Comparison of ENCODE assay signal across 10 mouse cellular contexts in the genomic region with DNA sequence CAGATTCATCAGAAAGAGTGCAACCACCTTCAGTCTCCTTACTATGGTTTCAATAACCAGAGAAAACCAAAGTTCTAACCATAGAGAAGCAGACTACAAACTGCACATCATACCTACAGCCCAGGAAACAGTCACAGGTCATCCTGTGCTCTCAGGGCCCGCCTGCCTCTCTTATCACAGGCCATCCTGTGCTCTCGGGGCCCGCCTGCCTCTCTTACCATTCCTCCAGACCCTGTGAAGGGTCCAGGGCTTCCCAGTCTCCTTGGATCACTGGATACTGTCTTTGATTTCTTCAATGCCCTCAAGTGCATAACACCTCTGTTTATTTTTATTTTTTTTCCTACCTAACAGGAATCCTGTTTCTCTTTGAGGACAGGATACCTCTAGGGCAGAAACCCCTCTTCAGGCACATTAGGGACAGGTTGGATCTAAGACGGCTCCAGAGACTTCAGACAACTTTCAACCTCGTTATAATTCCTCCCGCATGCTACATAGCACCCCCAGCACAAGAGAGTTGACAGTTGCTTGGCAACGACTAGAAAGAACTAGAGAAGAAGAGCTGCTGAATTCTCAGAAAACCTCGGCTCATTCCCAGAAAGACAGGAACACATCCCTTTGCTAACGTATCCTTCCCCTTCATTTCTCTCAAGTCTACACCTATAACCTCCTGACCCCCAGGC.
DNase-seq lines count a peak whose midpoint lies in the region; ATAC-seq and TF ChIP-seq lines count a peak whose summit lies in the region.
"Had no signal": no experiment of that assay in that cellular context is flagged by ENCODE, and none has a peak within 500 bp of the region (broad histone marks: within the 10 kb centered on the region; RNA-seq: fewer than 3 reads in every experiment).

No protein-coding gene starts in this region.

- H3K36me3 ChIP-seq in lung, embryonic 14.5 days (ENCODE audit: insufficient read depth) = no peaks in the 10 kb centered on the region
- H3K36me3 ChIP-seq in forebrain, postnatal 0 days (ENCODE audit: insufficient read depth) = no peaks in the 10 kb centered on the region
- H3K36me3 ChIP-seq: G1E had no signal

- H3K4me2 ChIP-seq in lung, embryonic 14.5 days = no peak overlapping the region
- H3K4me2 ChIP-seq in forebrain, postnatal 0 days (ENCODE audit: low read depth) = no peak overlapping the region

- no peak overlapping the region for H3K4me3 ChIP-seq in lung, embryonic 14.5 days (ENCODE audit: low read depth, low read length)
- H3K4me3 ChIP-seq in forebrain, postnatal 0 days (ENCODE audit: low read depth, low read length) = no peak overlapping the region

- no peak overlapping the region for H3K9ac ChIP-seq in lung, embryonic 14.5 days
- H3K9ac ChIP-seq in forebrain, postnatal 0 days = no peak overlapping the region

- ATAC-seq in lung, embryonic 14.5 days (ENCODE audit: insufficient read depth) = no peak; the same call in 1 of the 2 replicates
- ATAC-seq in forebrain, postnatal 0 days = peak; percentile 96

- peak; percentile 44 for DNase-seq in lung, embryonic 14.5 days
- no peak for DNase-seq in lung, postnatal 36 days
- peak; percentile 78 for DNase-seq in forebrain, postnatal 0 days
- peak; percentile 14 to 38 for DNase-seq in layer of hippocampus, postnatal 14 days (ENCODE audit: low spot score in 2 of 2)
- peak; percentile 52 to 73 for DNase-seq in right cerebral cortex, postnatal 10 days (ENCODE audit: low spot score in 2 of 2)
- no peak for DNase-seq in gastrocnemius, postnatal 10 days
- no peak for DNase-seq in cerebellum, postnatal 10 days
- DNase-seq: adrenal gland, postnatal 25 days; lung, adult 18-20 months had no signal

- no peak for TF ChIP-seq CTCF in lung, embryonic 14.5 days (IDR thresholded peaks at IDR 0.05; ENCODE audit: low read depth)
- no peak for TF ChIP-seq CTCF in forebrain, postnatal 0 days (IDR thresholded peaks at IDR 0.05; ENCODE audit: low read depth)

- H3K27me3 ChIP-seq in lung, embryonic 14.5 days (ENCODE audit: insufficient read depth, low read length) = no peaks in the 10 kb centered on the region
- H3K27me3 ChIP-seq in forebrain, postnatal 0 days (ENCODE audit: insufficient read depth, low read length) = no peaks in the 10 kb centered on the region

- 0 out of 2 replicates have a peak, but pooled peaks cover 3% of the 10 kb centered on the region for H3K4me1 ChIP-seq in lung, embryonic 14.5 days (ENCODE audit: insufficient read depth)
- peaks cover 20% of the 10 kb centered on the region; the same call in 1 of the 2 replicates for H3K4me1 ChIP-seq in forebrain, postnatal 0 days (ENCODE audit: insufficient read depth)

- no peaks in the 10 kb centered on the region for H3K9me3 ChIP-seq in lung, embryonic 14.5 days (ENCODE audit: low read depth, low read length)
- no peaks in the 10 kb centered on the region for H3K9me3 ChIP-seq in forebrain, postnatal 0 days (ENCODE audit: low read length)
- H3K9me3 ChIP-seq: G1E had no signal

- WGBS in lung, embryonic 14.5 days = 31% methylated on average over 9 of the region's 9 CpGs
- 30% methylated on average over 9 of the region's 9 CpGs for WGBS in forebrain, postnatal 0 days

- no peak overlapping the region for H3K27ac ChIP-seq in lung, embryonic 14.5 days (ENCODE audit: low read depth)
- peak overlapping the region; percentile 67 for H3K27ac ChIP-seq in forebrain, postnatal 0 days (ENCODE audit: low read depth, low read length)

Comparison
In these comparisons a context has a peak if more than half of its experiments do, and no peak if none do; other contexts are left out.
1. DNase-seq: peak in lung, embryonic 14.5 days (single experiment), forebrain, postnatal 0 days (single experiment), layer of hippocampus, postnatal 14 days (2 of 2) and right cerebral cortex, postnatal 10 days (2 of 2); none in lung, postnatal 36 days (single experiment), gastrocnemius, postnatal 10 days (single experiment) and cerebellum, postnatal 10 days (0 of 2).